Mouse (Mus musculus) liver, adult 2 months (tissue): Measurements from ENCODE around the gene Specc1.

ENCODE experiments used
- CTCF ChIP-seq: fragments of 200-500 bp; IDR thresholded peaks from 2 replicates; pipeline ENCODE4 v1.5.1; 2011; ENCODE audit warnings: low read depth, low read length, control low read depth
- POLR2A ChIP-seq: fragments of 200-500 bp; IDR thresholded peaks from 2 replicates; pipeline ENCODE4 v1.6.1; 2011; ENCODE audit warnings: low read length, control low read depth; ENCODE audit not compliant: insufficient read depth; ENCODE audit errors: extremely low read depth

GRCm38 (mm10) chr11:62153057-62153456 lies 196.5 kb downstream of the Specc1 start:
- TF ChIP-seq CTCF: no peak
- no peak for TF ChIP-seq POLR2A
